Mouse (Mus musculus): ENCODE results near the gene Bco1.

- peak; percentile 49 for TF ChIP-seq CTCF (IDR thresholded peaks at IDR 0.05)
- no peak for TF ChIP-seq EP300 (IDR thresholded peaks at IDR 0.05)
Measured at GRCm38 (mm10) chr8:117115676-117116446, 20.2 kb downstream of the Bco1 start.
